ENCODE assay signal across 11 mouse cellular contexts in genomic region chr1:118776594-118777441, GRCm38 (mm10).
DNase-seq lines count a peak whose midpoint lies in the region; ATAC-seq lines count a peak whose summit lies in the region.
"Had no signal": no experiment of that assay in that cellular context is flagged by ENCODE, and none has a peak within 500 bp of the region (broad histone marks: within the 10 kb centered on the region; RNA-seq: fewer than 3 reads in every experiment).

No protein-coding gene starts in this region.

- H3K27ac ChIP-seq in hindbrain, embryonic 10.5 days, result peak overlapping the region; percentile 63
- peak overlapping the region; percentile 10; the same call in 1 of the 2 replicates for H3K27ac ChIP-seq in midbrain, embryonic 16.5 days (ENCODE audit: low read length)
- H3K27ac ChIP-seq: macrophage had no signal

- H3K4me2 ChIP-seq in midbrain, embryonic 16.5 days (ENCODE audit: low read length), result peak overlapping the region; percentile 12; the same call in 1 of the 2 replicates

- H3K4me1 ChIP-seq in hindbrain, embryonic 10.5 days (replicated peaks), result peaks cover 17% of the 10 kb centered on the region
- peaks cover 6% of the 10 kb centered on the region for H3K4me1 ChIP-seq in midbrain, embryonic 16.5 days (ENCODE audit: control insufficient read depth, insufficient read depth, low read length)

- WGBS in hindbrain, embryonic 10.5 days, result 33% methylated on average over 10 of the region's 10 CpGs
- 28% methylated on average over 10 of the region's 10 CpGs for WGBS in midbrain, embryonic 16.5 days

- H3K27me3 ChIP-seq in hindbrain, embryonic 10.5 days (ENCODE audit: insufficient read depth, poor library complexity, severe bottlenecking), result peaks cover 10% of the 10 kb centered on the region; the same call in 1 of the 2 replicates
- H3K27me3 ChIP-seq in midbrain, embryonic 16.5 days (ENCODE audit: control insufficient read depth, insufficient read depth, low read depth, low read length), result no peaks in the 10 kb centered on the region

- H3K36me3 ChIP-seq in hindbrain, embryonic 10.5 days, result no peaks in the 10 kb centered on the region
- no peaks in the 10 kb centered on the region for H3K36me3 ChIP-seq in midbrain, embryonic 16.5 days (ENCODE audit: control insufficient read depth, insufficient read depth, low read length)

- peak; percentile 25 for DNase-seq in kidney, postnatal 10 days
- DNase-seq in kidney, adult 9 months, result no peak
- peak; percentile 7 for DNase-seq in adipocyte (ENCODE audit: low spot score)
- peak; percentile 65 for DNase-seq in hindbrain, embryonic 10.5 days (ENCODE audit: low spot score)
- no peak for DNase-seq in adrenal gland, adult 18-20 months (ENCODE audit: low spot score in 2 of 2)
- DNase-seq: cerebellum, adult 11-12 months; gastrocnemius, postnatal 10 days had no signal

- H3K9me3 ChIP-seq in hindbrain, embryonic 10.5 days, result no peaks in the 10 kb centered on the region
- H3K9me3 ChIP-seq in midbrain, embryonic 16.5 days (replicated peaks; ENCODE audit: control insufficient read depth, low read length, poor library complexity, severe bottlenecking), result no peaks in the 10 kb centered on the region

- H3K4me3 ChIP-seq in hindbrain, embryonic 10.5 days, result no peak overlapping the region
- no peak overlapping the region for H3K4me3 ChIP-seq in midbrain, embryonic 16.5 days (ENCODE audit: low read depth, low read length)

- H3K9ac ChIP-seq in midbrain, embryonic 16.5 days (ENCODE audit: low read depth, low read length), result no peak overlapping the region

- peak; percentile 89 for ATAC-seq in midbrain, embryonic 16.5 days
- ATAC-seq in erythroid progenitor cell, adult 5-6 weeks (replicated peaks; ENCODE audit: low FRiP score, poor library complexity, severe bottlenecking), result no peak
- no peak for ATAC-seq in megakaryocyte progenitor cell, adult 5-6 weeks (replicated peaks; ENCODE audit: poor library complexity)

Comparison
In these comparisons a context has a peak if more than half of its experiments do, and no peak if none do; other contexts are left out.
1. DNase-seq: peak in kidney, postnatal 10 days (single experiment), adipocyte (single experiment) and hindbrain, embryonic 10.5 days (single experiment); none in kidney, adult 9 months (single experiment) and adrenal gland, adult 18-20 months (0 of 2).